Mouse (Mus musculus) urinary bladder, adult 18-20 months (tissue): ENCODE measurements at regions not wholly inside any gene's neighbourhood (a gene's known extent, or its start where the extent isn't known, plus 50 kb on each side); places are given as distances from the start of the nearest gene placed in this dataset.
A peak's percentile ranks its signal among the peaks of the same experiment; 100 is the strongest.

Experiments
- DNase-seq, 2 experiments: peaks; one replicate each; pipeline ENCODE4 v3.0.0; 2022; ENCODE audit warnings: low spot score in 2 of 2, mixed read lengths in 2 of 2

DNA sequence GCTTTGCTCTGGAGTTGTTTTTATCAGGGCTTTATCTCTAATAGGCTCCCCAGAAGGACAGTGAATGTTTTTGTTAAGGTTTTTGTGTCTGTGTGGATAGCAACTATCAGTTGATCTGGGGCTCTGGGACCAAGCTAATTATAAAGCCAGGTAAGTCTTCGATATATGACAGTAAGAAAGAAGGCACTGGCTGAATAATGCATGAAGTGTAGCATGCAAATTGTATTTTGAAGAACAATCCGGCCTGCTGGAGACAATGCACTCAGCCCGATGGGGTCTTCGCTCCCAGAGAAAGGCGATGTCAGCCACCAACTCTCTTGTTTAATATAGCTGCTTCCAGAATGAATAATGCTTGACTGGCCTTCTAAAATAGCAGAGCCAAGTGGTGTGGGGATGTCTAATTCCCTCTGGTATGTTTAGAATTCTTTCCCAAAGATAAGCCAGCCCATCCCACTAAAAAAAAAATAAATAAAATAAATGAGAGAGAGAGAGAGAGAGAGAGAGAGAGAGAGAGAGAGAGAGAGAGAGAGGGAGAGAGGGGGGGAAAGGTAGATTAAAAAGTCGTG, 68.6 kb downstream of the Dad1 start:
- DNase-seq: no peak

DNA sequence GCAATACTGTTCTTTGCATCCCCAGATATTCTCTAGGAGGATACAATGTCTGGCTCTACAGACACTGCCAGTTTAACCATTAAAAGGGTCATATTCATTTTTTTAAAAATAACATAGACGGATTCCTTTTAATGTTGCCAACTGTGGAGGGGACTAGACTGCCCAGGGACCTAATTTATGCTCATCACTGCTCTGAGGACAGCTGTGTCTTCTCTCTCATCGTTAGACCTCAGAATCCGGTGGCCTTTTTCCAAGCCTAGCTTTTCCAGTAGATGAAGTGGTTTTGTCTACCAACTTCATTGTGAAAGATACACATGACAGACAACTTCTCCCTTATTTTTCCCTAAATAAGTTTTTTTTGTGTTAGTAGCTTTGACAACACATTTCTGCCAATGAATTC, 70.0 kb downstream of the Dad1 start:
- DNase-seq: no peak

- no peak for DNase-seq
These were observed 71.1 kb downstream of the Dad1 start for GRCm38 (mm10) chr14:54182838-54183237.

DNA sequence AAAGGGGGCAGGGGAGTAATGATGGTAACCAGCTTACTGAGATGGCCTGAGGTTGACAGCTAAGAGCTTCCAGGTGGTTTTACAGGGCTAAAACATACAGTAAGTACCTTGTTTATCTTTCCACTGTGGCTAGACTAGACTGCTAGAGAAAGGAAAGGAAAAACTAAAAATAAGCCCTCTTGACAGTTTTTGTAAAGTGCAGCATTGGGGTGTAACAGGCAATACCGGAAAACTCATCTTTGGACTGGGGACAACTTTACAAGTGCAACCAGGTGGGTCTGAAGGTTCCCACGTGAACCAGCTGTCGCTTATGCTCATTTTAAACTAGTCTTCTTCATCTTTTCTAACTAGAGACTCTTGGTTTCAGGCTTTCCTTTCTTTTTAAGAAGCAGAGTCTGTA, 72.6 kb downstream of the Dad1 start:
- DNase-seq: no peak

- no peak for DNase-seq
These were observed 73.2 kb downstream of the Dad1 start for GRCm38 (mm10) chr14:54180754-54181153.

- no peak for DNase-seq
These were observed 73.6 kb downstream of the Dad1 start for GRCm38 (mm10) chr14:54180271-54180670.

DNA sequence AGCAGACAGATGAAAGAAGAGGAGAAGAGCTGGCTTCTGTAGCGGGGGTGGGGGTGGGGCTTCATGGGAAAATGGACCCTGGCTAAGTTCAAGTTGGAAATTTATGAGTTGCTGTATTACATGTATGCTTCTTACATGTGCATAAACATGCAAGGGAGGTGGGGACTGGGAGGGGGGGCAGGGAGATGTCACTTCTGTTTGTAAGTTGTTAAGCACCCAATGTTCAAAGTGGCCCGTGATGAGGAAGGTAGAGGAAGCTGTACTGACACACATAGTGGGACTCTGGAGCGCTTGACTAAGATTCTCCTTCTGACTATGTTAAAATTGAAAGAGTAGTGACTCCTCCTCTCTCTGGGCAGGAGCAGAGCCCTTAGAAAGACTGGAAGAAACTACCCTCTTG, 75.0 kb downstream of the Dad1 start:
- no peak for DNase-seq

GRCm38 (mm10) chr14:54176469-54176868, 77.4 kb downstream of the Dad1 start:
- DNase-seq: no peak

- no peak for DNase-seq
These were observed 78.4 kb downstream of the Dad1 start for GRCm38 (mm10) chr14:54175476-54175875.

GRCm38 (mm10) chr14:54173316-54173715, 80.6 kb downstream of the Dad1 start:
- no peak for DNase-seq

DNA sequence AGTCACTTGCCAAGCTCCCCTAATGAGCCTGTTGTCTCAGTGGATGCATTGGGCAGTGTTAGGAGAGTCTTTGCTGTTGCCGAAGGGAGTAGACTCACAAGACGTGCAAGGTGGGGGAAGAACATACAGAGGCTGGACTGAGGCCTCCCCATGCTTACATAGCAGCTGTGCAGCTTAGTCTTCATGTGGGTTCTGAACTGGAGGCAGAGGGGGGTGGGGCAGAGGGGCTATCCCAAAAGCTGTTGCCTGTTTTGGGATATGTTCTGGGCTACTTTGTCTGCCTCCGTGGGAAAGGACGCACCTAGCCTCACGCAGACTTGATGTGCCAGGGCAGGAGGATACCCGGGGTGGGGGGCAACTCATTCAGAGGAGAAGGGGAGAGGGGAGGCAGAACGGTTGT, 84.7 kb downstream of the Dad1 start:
- no peak for DNase-seq

DNA sequence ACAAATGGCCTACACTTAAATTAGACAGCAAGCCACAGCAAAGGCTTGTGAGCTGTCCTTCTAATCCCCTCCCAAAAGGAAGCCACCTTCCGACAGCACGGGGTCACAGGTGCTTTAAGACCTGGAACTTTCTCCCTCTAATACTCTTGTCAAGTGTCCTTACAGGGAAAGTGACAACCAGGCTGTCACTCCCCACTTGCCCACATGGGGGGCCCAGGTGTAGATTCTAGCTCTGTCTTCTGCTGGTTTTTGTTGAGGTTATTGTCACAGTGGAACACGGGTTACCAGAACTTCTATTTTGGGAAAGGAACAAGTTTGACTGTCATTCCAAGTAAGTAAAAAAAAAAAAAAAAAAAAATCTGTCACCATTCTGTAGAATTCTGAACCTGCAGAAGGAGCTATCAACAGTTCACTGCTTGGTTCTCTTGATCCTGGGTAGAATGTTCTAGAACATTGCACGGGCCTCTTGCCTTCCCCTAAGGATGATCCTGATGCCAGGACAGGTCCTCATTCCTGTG, 85.4 kb downstream of the Dad1 start:
- no peak for DNase-seq

DNA sequence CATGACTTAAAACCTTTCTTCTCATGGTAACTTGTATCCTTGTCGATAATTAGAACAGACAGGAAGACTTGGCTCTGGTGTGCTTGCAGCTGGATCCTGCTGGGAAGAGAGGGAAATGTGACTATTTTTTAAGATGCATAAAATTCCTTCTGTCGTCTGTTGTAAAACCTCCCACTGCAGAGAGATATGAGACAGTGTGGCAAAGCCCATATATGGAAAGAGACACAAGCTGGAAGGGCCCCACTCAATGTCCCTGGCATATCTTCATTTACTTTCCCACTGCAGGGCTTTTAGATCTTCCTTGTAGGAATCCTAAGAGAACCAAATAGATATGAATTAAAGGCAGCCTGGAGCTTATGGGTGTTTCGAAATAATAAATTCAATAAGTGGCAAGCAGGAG, 87.8 kb downstream of the Dad1 start:
- no peak for DNase-seq

GRCm38 (mm10) chr14:54164874-54165273, 89.0 kb downstream of the Dad1 start:
- DNase-seq: no peak

DNA sequence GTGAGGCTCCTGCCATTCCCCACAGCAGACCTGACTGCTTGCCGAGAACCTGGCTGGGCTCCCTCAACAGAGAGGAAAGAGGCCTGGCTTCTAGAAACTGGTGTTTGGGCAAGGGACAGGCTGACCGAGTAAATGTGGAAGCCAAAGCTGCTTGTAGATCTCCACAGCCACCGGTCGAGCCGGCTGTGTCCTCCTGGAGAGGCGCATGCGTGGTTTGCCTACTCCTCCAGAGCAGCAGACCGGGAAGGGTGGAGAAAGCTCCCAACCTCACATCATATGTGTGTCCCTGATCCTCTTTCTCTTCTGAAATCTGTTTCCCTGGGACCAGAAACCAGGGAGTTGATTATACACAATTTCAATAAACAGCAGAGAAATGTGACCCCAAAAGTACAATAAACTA, 92.0 kb downstream of the Dad1 start:
- DNase-seq: no peak

DNA sequence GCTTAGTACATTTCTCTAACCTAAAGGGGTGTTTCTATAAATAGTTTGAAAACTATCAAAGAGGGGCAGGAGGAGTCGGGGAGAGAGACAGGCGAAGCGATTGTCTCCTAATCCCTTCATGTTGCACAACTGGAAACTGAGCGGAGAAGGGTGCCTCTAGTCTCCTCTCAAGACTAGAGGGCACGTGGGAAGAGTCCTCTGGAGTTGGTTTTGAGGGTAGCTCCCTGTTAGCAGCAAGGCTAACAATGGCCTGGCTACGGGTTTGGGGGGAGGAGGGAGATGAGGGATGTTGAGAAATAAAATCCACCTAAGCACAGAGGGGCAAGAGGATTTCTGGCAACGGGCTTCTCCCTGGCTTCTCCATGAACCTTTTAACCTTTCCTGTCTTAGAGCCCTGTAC, 92.7 kb downstream of the Dad1 start:
- no peak for DNase-seq

GRCm38 (mm10) chr14:54159816-54160215, 94.1 kb downstream of the Dad1 start:
- DNase-seq: no peak

- no peak for DNase-seq
These were observed 95.5 kb downstream of the Dad1 start for GRCm38 (mm10) chr14:54158214-54158965.

GRCm38 (mm10) chr14:54156536-54156935, 97.4 kb downstream of the Dad1 start:
- no peak for DNase-seq

- peak; percentile 46 to 50 for DNase-seq
These were observed 101.2 kb downstream of the Dad1 start for GRCm38 (mm10) chr14:54152485-54153235.

DNA sequence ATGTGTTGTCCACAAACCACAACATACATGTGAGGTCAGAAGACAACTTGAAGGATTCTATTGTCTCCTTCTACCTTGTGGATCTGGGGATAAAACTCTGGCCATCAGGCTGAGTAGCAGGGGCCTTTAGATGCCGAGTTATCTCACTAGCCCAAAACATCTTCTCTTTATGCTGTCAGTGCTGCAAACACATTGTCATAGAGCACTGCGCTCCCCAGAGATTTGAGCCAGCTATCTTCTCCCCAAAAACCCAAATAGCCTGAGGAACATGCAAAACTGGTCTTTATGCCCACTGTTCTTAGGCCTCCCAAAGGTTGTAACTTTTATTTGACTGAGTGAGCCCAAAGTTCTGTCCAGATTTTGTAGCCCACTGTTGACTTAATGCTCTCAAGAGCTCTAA, 102.0 kb downstream of the Dad1 start:
- no peak for DNase-seq

GRCm38 (mm10) chr14:54151272-54151671, 102.6 kb downstream of the Dad1 start:
- no peak for DNase-seq

DNA sequence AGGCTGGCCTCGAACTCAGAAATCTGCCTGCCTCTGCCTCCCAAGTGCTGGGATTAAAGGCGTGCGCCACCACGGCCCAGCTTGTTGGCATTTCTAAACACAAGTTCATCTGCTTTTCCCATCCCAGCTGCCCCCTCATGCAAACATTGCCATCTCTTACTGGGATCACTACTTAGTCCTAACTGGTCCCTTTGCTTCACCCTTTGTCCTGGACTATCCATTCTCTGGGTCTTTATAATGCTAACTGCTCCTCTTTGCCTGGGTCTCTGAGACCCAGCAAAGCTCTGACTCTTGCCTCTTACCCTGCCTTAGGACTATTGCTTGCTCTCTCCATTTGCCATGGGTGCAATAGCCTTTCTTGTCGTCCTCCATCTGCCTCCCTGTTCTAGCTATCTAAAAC, 103.7 kb downstream of the Dad1 start:
- DNase-seq: no peak
